ENCODE assay signal across 8 mouse cellular contexts in the genomic region with DNA sequence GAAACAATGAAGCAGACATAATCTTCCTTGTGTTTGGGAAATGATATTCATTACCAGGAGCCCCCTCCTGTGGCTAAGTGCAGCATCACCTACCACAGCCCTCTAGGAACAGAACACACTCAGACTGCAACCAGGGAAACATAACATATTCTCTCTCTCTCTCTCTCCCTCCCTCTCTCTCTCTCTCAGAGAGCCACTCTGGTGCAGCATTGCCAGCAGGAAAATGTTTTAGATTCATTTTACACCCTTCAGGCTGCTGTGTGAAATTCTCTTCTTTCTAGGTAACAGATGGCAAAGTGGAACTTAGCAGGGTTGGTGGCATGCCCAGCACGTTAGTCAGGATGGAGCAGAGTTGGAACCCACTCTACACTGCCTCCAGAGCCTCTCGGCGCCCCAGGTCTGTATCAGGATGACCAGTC. TPM values are rescaled to one million over a fixed set of nuclear protein-coding genes. Genes with fewer than 3 reads are reported as not detected.
DNase-seq lines count a peak whose midpoint lies in the region; ATAC-seq lines count a peak whose summit lies in the region.
"Had no signal": no experiment of that assay in that cellular context is flagged by ENCODE, and none has a peak within 500 bp of the region (broad histone marks: within the 10 kb centered on the region; RNA-seq: fewer than 3 reads in every experiment).

No protein-coding gene starts in this region.

- no peaks in the 10 kb centered on the region for H3K27me3 ChIP-seq in limb, embryonic 15.5 days
- no peaks in the 10 kb centered on the region for H3K27me3 ChIP-seq in limb, embryonic 10.5 days (ENCODE audit: low read depth, poor library complexity, severe bottlenecking)

- 70% methylated on average over 3 of the region's 3 CpGs for WGBS in limb, embryonic 15.5 days
- 77% methylated on average over 3 of the region's 3 CpGs for WGBS in limb, embryonic 10.5 days

- ATAC-seq in limb, embryonic 15.5 days (ENCODE audit: insufficient number of reproducible peaks, low FRiP score, low TSS enrichment, low read depth): no peak; the same call in 1 of the 2 replicates
- ATAC-seq in frontal cortex, adult (ENCODE audit: low TSS enrichment): peak; percentile 96
- no peak for ATAC-seq in megakaryocyte-erythroid progenitor cell, adult 5-6 weeks (replicated peaks; ENCODE audit: low FRiP score, low TSS enrichment, poor library complexity, severe bottlenecking)

- H3K36me3 ChIP-seq in limb, embryonic 15.5 days: no peaks in the 10 kb centered on the region
- H3K36me3 ChIP-seq in limb, embryonic 10.5 days: 0 out of 2 replicates have a peak, but pooled peaks cover under 1% of the 10 kb centered on the region

- H3K4me2 ChIP-seq in limb, embryonic 15.5 days: no peak overlapping the region

- peaks cover 10% of the 10 kb centered on the region for H3K4me1 ChIP-seq in limb, embryonic 15.5 days
- H3K4me1 ChIP-seq in limb, embryonic 10.5 days: peaks cover 32% of the 10 kb centered on the region

- DNase-seq in limb, embryonic 10.5 days (ENCODE audit: low spot score): no peak
- peak; percentile 26 for DNase-seq in cerebellum, adult 11-12 months
- DNase-seq in right cerebral cortex, postnatal 14 days: peak; percentile 34
- no peak for DNase-seq in adrenal gland, postnatal 4 days (ENCODE audit: low spot score in 2 of 2)

- no peak overlapping the region for H3K4me3 ChIP-seq in limb, embryonic 15.5 days
- H3K4me3 ChIP-seq in limb, embryonic 10.5 days: no peak overlapping the region

- 0 out of 2 replicates have a peak overlapping the region, but pooled peaks have one; percentile 22 for H3K27ac ChIP-seq in limb, embryonic 15.5 days
- H3K27ac ChIP-seq in limb, embryonic 10.5 days: no peak overlapping the region
- H3K27ac ChIP-seq: macrophage had no signal

- H3K9me3 ChIP-seq in limb, embryonic 15.5 days: no peaks in the 10 kb centered on the region
- H3K9me3 ChIP-seq in limb, embryonic 10.5 days (replicated peaks): no peaks in the 10 kb centered on the region

- no peak overlapping the region for H3K9ac ChIP-seq in limb, embryonic 15.5 days

RNA-seq across cellular contexts. Expression of gene Wnt5b, which starts 22.7 kb away (rescaled TPM):
- 11.4 and 14.1 TPM in 2 replicates for polyA plus RNA-seq in limb, embryonic 15.5 days (2015; fragmentation: Nextera tagmentation; extraction: Ambion mirVana)
- 17.6 and 18.5 TPM in 2 replicates for polyA plus RNA-seq in limb, embryonic 10.5 days (2016; fragmentation: Nextera tagmentation; extraction: Ambion mirVana)
- 1 to 10 TPM; 4.5 to 6.2 TPM for total RNA-seq in adrenal gland, postnatal 4 days (2021)
- total RNA-seq in megakaryocyte-erythroid progenitor cell, adult 5-6 weeks (2014; fragmentation: Nextera tagmentation): not detected in 2 replicates
- not detected in 2 replicates for total RNA-seq in megakaryocyte-erythroid progenitor cell, adult 5-6 weeks (2017)
- polyA plus RNA-seq: macrophage had no signal

RNA-seq across cellular contexts. Expression of gene Fbxl14, which starts 42.0 kb away (rescaled TPM):
- polyA plus RNA-seq in limb, embryonic 15.5 days (2015; fragmentation: Nextera tagmentation; extraction: Ambion mirVana): 3.5 and 3.8 TPM in 2 replicates
- polyA plus RNA-seq in limb, embryonic 10.5 days (2016; fragmentation: Nextera tagmentation; extraction: Ambion mirVana): 3.0 and 3.5 TPM in 2 replicates
- total RNA-seq in adrenal gland, postnatal 4 days (2021): 10 to 100 TPM; 40.1 to 41.9 TPM
- total RNA-seq in megakaryocyte-erythroid progenitor cell, adult 5-6 weeks (2014; fragmentation: Nextera tagmentation): 31.8 and 40.4 TPM in 2 replicates
- total RNA-seq in megakaryocyte-erythroid progenitor cell, adult 5-6 weeks (2017): 39.9 and 41.0 TPM in 2 replicates

Comparison
In these comparisons a context has a peak if more than half of its experiments do, and no peak if none do; other contexts are left out.
1. DNase-seq: peak in cerebellum, adult 11-12 months (single experiment) and right cerebral cortex, postnatal 14 days (single experiment); none in limb, embryonic 10.5 days (single experiment) and adrenal gland, postnatal 4 days (0 of 2).
2. RNA of gene Wnt5b, which starts 22.7 kb away (total RNA-seq): 4.5 to 6.2 TPM in adrenal gland, postnatal 4 days; not detected in megakaryocyte-erythroid progenitor cell, adult 5-6 weeks; every median in the first group is over 4 times any median in the second.